Mouse (Mus musculus) kidney, embryonic 16.5 days (tissue): Measurements from ENCODE around the gene Prdm10. TPM values are rescaled to one million over a fixed set of nuclear protein-coding genes. Genes with fewer than 3 reads are reported as not detected.

Experiments used
- ATAC-seq: fragments of 200-750 bp; cut with Nextera tagmentation; 2 replicates; pipeline ENCODE4 v1.8.0; 2017; ENCODE audit warnings: moderate TSS enrichment; ENCODE audit not compliant: low FRiP score, low TSS enrichment
- H3K27ac ChIP-seq: fragments of 300-500 bp; sonication (generic); 2 replicates; pipeline ENCODE4 v1.5.1; 2014; ENCODE audit warnings: low read length
- H3K27me3 ChIP-seq: fragments of 300-500 bp; sonication (generic); 2 replicates; pipeline ENCODE4 v1.6.1; 2014; ENCODE audit warnings: low read length, control low read depth, mixed read lengths; ENCODE audit not compliant: insufficient read depth
- H3K36me3 ChIP-seq: fragments of 300-500 bp; sonication (generic); 2 replicates; pipeline ENCODE4 v1.6.1; 2014; ENCODE audit warnings: low read length, control low read depth, mixed read lengths; ENCODE audit not compliant: insufficient read depth
- H3K4me1 ChIP-seq: fragments of 300-500 bp; sonication (generic); 2 replicates; pipeline ENCODE4 v1.6.1; 2014; ENCODE audit warnings: low read length, control low read depth, mixed read lengths; ENCODE audit not compliant: insufficient read depth
- H3K4me2 ChIP-seq: fragments of 300-500 bp; sonication (generic); replicated peaks from 2 replicates; pipeline ENCODE4 v1.6.1; 2014; ENCODE audit warnings: low read depth, low read length
- H3K4me3 ChIP-seq: fragments of 300-500 bp; sonication (generic); 2 replicates; pipeline ENCODE4 v1.5.1; 2014; ENCODE audit warnings: mild to moderate bottlenecking, low read length
- H3K9ac ChIP-seq: fragments of 300-500 bp; sonication (generic); replicated peaks from 2 replicates; pipeline ENCODE4 v1.6.1; 2014; ENCODE audit warnings: low read length
- H3K9me3 ChIP-seq: fragments of 300-500 bp; sonication (generic); 2 replicates; pipeline ENCODE4 v1.6.1; 2016; ENCODE audit warnings: low read length, control low read depth
- WGBS: fragments of 180-500 bp; shearing (Covaris S2); extraction: QIAGEN DNeasy Blood & Tissue Kit; methylation state at CpG from one replicate; pipeline ENCODE4 v1.1.7; 2014; 5-methylcytosine and 5-hydroxymethylcytosine counted together
- polyA plus RNA-seq: library from polyadenylated mRNA; unstranded; fragments of >200 nt; fragmentation: Nextera tagmentation; extraction: Ambion mirVana; gene quantifications from 2 replicates; pipeline ENCODE4 v1.2.1, GENCODE M21; 2015

Gene Prdm10
- polyA plus RNA-seq, 1 experiment from 2014 or later, result 5.4 TPM

DNA sequence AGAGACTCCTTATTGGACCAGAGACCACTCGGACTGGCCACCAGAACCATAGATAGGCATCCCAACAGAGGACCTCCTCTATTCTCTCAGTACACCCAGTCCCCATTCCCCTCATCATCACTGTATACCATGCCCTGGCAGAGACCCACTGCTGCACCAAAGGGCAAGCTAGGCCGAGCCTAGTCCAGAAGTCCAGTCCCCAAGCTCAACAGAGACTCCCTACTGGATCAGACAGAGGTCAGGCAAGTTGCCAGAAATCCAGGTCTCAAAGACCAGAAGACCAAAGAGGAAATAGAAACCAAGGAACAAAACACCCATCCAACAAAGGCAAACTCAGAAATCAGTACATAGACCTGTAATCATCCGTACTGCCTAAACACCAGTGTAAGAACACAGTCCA lies 91.4 kb downstream of the Prdm10 start:
- no peak overlapping the region for H3K4me2 ChIP-seq
- no peak overlapping the region for H3K4me3 ChIP-seq
- no peak overlapping the region for H3K9ac ChIP-seq
- peaks cover 4% of the 10 kb centered on the region for H3K9me3 ChIP-seq
- no peak for ATAC-seq
- H3K36me3 ChIP-seq, result peaks cover 11% of the 10 kb centered on the region; the same call in 1 of the 2 replicates
- H3K4me1 ChIP-seq, result no peaks in the 10 kb centered on the region
- H3K27me3 ChIP-seq, result no peaks in the 10 kb centered on the region
- no peak overlapping the region for H3K27ac ChIP-seq
- WGBS, result 90% methylated on average over 3 of the region's 3 CpGs

DNA sequence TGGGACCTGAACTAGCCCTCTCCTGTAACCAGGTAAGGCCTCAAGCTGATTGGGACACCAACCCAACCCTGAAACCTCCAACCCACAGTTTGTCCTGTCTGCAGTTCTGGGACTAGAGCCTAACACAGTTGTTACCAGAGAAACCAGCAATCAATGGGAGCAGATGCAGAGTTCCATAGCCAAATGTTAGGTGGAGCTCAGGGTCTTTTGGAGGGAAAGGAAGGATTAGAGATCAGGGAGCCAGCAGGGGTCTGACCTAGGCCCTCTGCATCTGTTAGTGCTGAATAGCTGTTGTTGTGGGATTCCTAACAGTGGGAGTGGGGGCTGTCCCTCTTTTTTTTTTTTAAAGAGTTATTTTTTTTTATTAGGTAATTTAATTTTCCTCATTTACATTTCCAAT lies 96.3 kb downstream of the Prdm10 start:
- Histone ChIP-seq H3K27ac (no peak overlapping the region), H3K4me3 (no peak overlapping the region), H3K4me1 (no peaks in the 10 kb centered on the region), H3K36me3 (peaks cover 11% of the 10 kb centered on the region; the same call in 1 of the 2 replicates), H3K9me3 (peaks cover 4% of the 10 kb centered on the region), H3K9ac (no peak overlapping the region), H3K4me2 (no peak overlapping the region), H3K27me3 (no peaks in the 10 kb centered on the region)
- ATAC-seq, result no peak

DNA sequence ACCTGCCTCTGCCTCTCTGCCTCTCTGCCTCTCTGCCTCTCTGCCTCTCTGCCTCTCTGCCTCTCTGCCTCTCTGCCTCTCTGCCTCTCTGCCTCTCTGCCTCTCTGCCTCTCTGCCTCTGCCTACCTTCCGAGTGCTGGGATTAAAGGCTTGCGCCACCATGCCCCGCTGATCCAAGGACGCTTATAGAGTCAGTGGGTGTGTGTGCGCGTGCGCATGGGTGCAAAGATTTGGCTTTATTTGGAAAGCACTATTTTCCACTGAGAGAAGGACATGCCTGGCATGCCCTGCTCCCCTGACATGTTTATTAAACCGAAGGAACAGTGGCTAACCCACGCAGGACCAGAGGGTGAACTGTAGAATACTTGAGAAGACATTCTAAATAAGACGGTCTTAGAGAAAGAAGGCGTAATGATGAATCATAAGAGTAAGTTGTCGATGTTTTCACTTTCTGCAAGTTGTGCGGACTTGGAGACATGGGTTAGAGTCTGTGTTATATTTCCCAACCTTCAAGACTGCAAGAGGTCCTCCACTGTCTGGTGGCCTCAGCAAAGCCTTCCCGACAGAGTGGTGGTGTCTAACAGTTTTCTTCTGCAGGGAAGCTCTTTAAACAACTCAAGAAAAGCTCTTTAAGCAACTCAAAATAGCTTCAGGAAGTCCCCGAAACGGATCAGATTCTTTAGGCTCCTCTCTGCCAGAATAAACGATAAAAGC lies 104.6 kb downstream of the Prdm10 start:
- no peak for ATAC-seq
- Histone ChIP-seq H3K4me1 (peaks cover 15% of the 10 kb centered on the region), H3K9me3 (no peaks in the 10 kb centered on the region), H3K36me3 (peaks cover 5% of the 10 kb centered on the region; the same call in 1 of the 2 replicates), H3K9ac (peak overlapping the region; percentile 91; the same call in 1 of the 2 replicates), H3K27me3 (no peaks in the 10 kb centered on the region), H3K27ac (no peak overlapping the region), H3K4me3 (peak overlapping the region; percentile 88; the same call in 1 of the 2 replicates), H3K4me2 (peak overlapping the region; percentile 87; the same call in 1 of the 2 replicates)
- WGBS, result 79% methylated on average over 17 of the region's 17 CpGs

DNA sequence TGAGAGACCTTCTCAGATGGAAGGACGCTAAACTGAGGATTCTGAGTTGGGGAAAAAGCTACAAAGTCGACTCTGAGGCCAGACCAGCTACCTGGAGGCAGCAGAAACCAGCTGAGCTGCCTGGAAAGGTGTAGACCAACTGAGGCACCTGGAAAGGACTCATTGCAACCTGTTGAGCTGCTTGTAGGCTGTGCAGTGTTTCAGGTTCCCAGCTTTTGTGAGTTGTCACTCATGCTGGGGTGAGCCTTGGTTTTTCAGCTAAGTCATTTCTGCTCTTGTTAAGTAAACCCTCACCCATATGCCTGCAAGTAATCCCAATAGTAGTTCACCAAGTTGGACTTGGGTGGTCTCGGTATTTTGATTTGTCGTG lies 105.1 kb downstream of the Prdm10 start:
- WGBS, result 21% methylated on average over 4 of the region's 4 CpGs

DNA sequence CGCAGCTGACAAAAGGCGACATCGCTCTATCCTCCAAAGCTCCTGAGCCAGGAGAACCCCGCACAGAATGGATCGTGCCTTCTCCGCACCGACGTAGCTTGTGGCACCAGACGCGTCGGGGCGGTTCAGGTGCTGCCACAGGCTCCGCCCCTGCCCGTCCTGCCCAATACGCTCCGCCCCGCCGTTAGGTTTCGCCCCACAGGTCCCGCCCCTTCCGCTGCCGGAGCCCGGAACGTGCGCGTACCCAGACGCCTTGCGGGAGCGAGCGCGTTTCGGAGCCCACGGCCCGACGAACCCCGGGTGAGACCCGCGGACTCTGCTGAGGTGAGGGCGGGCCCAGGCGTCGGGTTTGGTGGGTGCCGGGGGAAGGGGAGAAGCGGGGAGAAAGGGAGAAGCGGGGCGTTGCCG lies 105.6 kb downstream of the Prdm10 start, which contains the start of gene Nfrkb:
TSS of gene Nfrkb (plus strand) at position 246 of the 408 bp plus-strand sequence.
- no peaks in the 10 kb centered on the region for H3K27me3 ChIP-seq
- H3K4me2 ChIP-seq, result peak within 1 kb of the TSS; percentile 87
- peak within 1 kb of the TSS; percentile 91 for H3K9ac ChIP-seq
- no peaks in the 10 kb centered on the region for H3K9me3 ChIP-seq
- peak within 1 kb of the TSS; percentile 43; the same call in 1 of the 2 replicates for H3K27ac ChIP-seq
- H3K36me3 ChIP-seq, result peaks cover 12% of the 10 kb centered on the region
- peak within 1 kb of the TSS; percentile 88 for H3K4me3 ChIP-seq
- WGBS, result under 1% methylated on average over 39 of the region's 46 CpGs
- H3K4me1 ChIP-seq, result peaks cover 15% of the 10 kb centered on the region
- ATAC-seq, result peak; percentile 98

More for the DNA sequence above, 105.1 kb downstream of the Prdm10 start:
- peak overlapping the region; percentile 87 for H3K4me2 ChIP-seq
- peak overlapping the region; percentile 91 for H3K9ac ChIP-seq
- H3K4me3 ChIP-seq, result peak overlapping the region; percentile 88
- H3K27me3 ChIP-seq, result no peaks in the 10 kb centered on the region
- H3K27ac ChIP-seq, result no peak overlapping the region
- H3K36me3 ChIP-seq, result peaks cover 9% of the 10 kb centered on the region
- peaks cover 15% of the 10 kb centered on the region for H3K4me1 ChIP-seq
- ATAC-seq, result peak; percentile 28; the same call in 1 of the 2 replicates
- H3K9me3 ChIP-seq, result no peaks in the 10 kb centered on the region

DNA sequence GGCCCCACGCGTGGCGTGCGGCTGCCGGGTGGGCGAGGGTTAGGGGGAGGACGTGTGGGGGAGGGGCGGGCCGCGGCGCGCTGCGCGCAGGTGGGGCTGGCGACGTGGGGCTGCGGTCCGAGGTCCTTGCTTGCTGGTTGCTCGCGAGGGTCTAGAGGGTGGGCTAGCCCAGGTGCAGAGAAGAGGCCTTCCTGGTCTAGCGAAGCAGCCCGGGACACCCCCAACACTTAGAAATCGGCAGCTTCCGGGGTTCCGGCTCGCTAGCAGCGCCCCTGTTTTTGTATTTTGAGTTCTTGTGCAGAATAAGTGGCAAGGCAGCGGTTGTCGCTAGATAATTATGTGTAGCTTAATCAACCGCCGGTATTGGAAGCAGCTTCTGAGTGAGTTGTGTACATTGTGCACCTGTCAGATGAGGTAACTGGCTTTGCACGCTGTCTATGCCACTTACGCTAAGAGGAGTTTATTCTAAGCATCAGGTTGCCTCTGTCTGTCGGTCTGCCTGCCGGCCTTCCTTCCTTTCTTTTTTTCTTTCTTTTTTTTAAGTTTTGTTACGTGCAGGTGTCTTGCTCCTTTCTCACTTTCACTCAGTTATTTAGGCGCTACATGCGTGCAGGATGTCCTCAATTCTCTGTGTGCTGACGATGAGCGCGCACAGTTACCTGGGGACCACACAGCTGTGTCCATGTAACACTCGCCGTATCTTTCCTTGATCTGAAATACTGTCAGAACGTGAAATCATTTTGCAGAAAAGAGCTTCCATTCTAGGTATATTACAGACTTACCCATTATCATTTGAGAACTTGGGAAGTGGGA lies 106.2 kb downstream of the Prdm10 start:
- peak overlapping the region; percentile 87 for H3K4me2 ChIP-seq
- no peaks in the 10 kb centered on the region for H3K9me3 ChIP-seq
- H3K4me1 ChIP-seq, result peaks cover 15% of the 10 kb centered on the region
- peak overlapping the region; percentile 91 for H3K9ac ChIP-seq
- WGBS, result 10% methylated on average over 38 of the region's 44 CpGs
- H3K36me3 ChIP-seq, result peaks cover 17% of the 10 kb centered on the region
- peak; percentile 87 for ATAC-seq
- H3K27me3 ChIP-seq, result no peaks in the 10 kb centered on the region
- H3K27ac ChIP-seq, result peak overlapping the region; percentile 43; the same call in 1 of the 2 replicates
- H3K4me3 ChIP-seq, result peak overlapping the region; percentile 88

DNA sequence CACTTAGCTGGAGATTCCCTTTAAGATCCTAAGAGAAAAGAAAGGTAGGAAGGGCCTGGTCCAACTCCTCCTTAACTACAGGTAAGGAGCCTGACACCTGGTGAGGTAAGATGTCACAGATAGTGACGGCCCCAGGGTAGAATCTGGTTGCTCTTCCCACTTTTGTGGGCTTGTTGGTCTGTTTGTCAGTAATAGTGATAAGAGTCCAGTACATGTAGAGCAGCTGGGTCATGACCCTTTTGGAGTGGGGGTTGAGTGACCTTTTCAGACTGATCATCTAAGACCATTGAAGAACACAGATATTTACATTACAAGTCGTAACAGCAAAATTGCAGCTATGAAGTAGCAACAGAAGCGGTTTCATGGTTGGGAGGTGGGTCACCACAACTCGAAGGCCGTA lies 106.9 kb downstream of the Prdm10 start:
- Histone ChIP-seq H3K4me1 (peaks cover 15% of the 10 kb centered on the region), H3K4me3 (peak overlapping the region; percentile 88), H3K9me3 (no peaks in the 10 kb centered on the region), H3K9ac (no peak overlapping the region; the same call in 1 of the 2 replicates), H3K4me2 (peak overlapping the region; percentile 87), H3K27me3 (no peaks in the 10 kb centered on the region), H3K27ac (no peak overlapping the region), H3K36me3 (peaks cover 18% of the 10 kb centered on the region)
- no peak for ATAC-seq
- 90% methylated on average over 5 of the region's 5 CpGs for WGBS

DNA sequence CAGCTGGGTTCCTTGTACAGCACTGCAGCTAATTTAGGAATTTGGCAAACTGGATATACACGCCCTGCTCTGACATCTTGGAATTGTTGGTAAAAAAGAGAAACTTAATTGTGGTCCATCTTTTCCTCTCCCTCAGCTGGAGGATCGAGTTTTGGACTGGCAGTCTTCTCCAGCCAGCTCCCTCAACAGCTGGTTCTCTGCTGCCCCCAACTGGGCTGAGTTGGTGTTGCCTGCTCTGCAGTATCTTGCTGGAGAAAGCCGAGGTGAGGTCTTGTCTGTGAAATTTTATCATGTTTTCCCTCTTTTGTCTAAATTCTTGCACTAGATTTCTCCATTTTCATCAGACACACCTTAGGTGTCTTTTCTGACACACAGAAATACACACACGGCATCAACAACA lies 120.1 kb downstream of the Prdm10 start:
- Histone ChIP-seq H3K36me3 (peaks cover 77% of the 10 kb centered on the region), H3K4me3 (no peak overlapping the region), H3K27ac (no peak overlapping the region), H3K9ac (no peak overlapping the region), H3K27me3 (no peaks in the 10 kb centered on the region), H3K4me2 (no peak overlapping the region), H3K4me1 (no peaks in the 10 kb centered on the region), H3K9me3 (no peaks in the 10 kb centered on the region)
- 53% methylated on average over 4 of the region's 4 CpGs for WGBS
- no peak for ATAC-seq

DNA sequence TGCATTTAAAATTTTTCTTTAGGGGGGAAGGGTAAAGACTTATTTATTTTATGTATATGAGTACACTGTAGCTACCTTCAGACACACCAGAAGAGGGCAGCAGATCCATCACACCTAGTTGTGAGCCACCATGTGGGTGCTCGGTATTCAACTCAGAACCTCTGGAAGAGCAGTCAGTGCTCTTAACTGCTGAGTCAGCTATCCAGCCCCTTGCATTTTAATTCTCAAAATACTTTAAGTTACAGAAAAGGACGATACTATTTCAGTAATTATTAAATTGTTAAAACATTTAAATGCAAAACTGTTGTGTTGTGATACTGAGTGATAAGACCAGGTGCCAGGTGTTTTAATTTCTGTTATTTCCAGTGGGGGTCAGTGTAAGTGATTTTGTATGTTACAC lies 124.0 kb downstream of the Prdm10 start:
- Histone ChIP-seq H3K9ac (no peak overlapping the region), H3K4me3 (no peak overlapping the region), H3K27me3 (no peaks in the 10 kb centered on the region), H3K4me2 (no peak overlapping the region), H3K36me3 (peaks cover 66% of the 10 kb centered on the region), H3K4me1 (no peaks in the 10 kb centered on the region), H3K27ac (no peak overlapping the region), H3K9me3 (no peaks in the 10 kb centered on the region)
- no peak for ATAC-seq
- WGBS, result 86% methylated on average over 2 of the region's 2 CpGs
